ENCODE assay signal across 11 mouse cellular contexts in genomic region chr2:84065749-84066148, GRCm38 (mm10).
"Had no signal": no experiment of that assay in that cellular context is flagged by ENCODE, and none has a peak within 500 bp of the region (broad histone marks: within the 10 kb centered on the region; RNA-seq: fewer than 3 reads in every experiment).

No protein-coding gene starts in this region.

- H3K9me3 ChIP-seq: kidney, embryonic 15.5 days; limb, embryonic 13.5 days; neural tube, embryonic 12.5 days; stomach, embryonic 15.5 days had no signal

- H3K27me3 ChIP-seq: kidney, embryonic 15.5 days; limb, embryonic 13.5 days; neural tube, embryonic 12.5 days; stomach, embryonic 15.5 days had no signal

- H3K27ac ChIP-seq: kidney, embryonic 15.5 days; limb, embryonic 13.5 days; neural tube, embryonic 12.5 days; stomach, embryonic 15.5 days had no signal

- H3K36me3 ChIP-seq: kidney, embryonic 15.5 days; limb, embryonic 13.5 days; neural tube, embryonic 12.5 days; stomach, embryonic 15.5 days had no signal

- DNase-seq: left cerebral cortex, postnatal 4 days; lung, adult 2 months; midbrain, embryonic 14.5 days; retina, postnatal 1 day; right cerebral cortex, postnatal 4 days; spleen, adult 18-20 months; thymus, postnatal 4 days had no signal

- H3K9ac ChIP-seq: kidney, embryonic 15.5 days; limb, embryonic 13.5 days; neural tube, embryonic 12.5 days; stomach, embryonic 15.5 days had no signal

- H3K4me2 ChIP-seq: kidney, embryonic 15.5 days; limb, embryonic 13.5 days; neural tube, embryonic 12.5 days; stomach, embryonic 15.5 days had no signal

- H3K4me1 ChIP-seq: kidney, embryonic 15.5 days; limb, embryonic 13.5 days; neural tube, embryonic 12.5 days; stomach, embryonic 15.5 days had no signal

- H3K4me3 ChIP-seq: kidney, embryonic 15.5 days; limb, embryonic 13.5 days; neural tube, embryonic 12.5 days; stomach, embryonic 15.5 days had no signal
